Mouse (Mus musculus): ENCODE results near the gene Mtch1. TPM values are rescaled to one million over a fixed set of nuclear protein-coding genes. Genes with fewer than 3 reads are reported as not detected.
"Not testable (repeated sequence)": the region's sequence is repeated elsewhere in the genome, so short reads cannot be mapped to it uniquely, and the experiment has no call there.

Mtch1 gene
- total and polyA plus RNA-seq, 2 experiments from 2014 or later, result 504 to 595 TPM

- H3K27me3 ChIP-seq (ENCODE audit: insufficient read depth, low read length), result no peaks in the 10 kb centered on the region
- peak overlapping the region; percentile 56; the same call in 1 of the 2 replicates for H3K9ac ChIP-seq
- DNase-seq, result peak; percentile 59
- H3K36me3 ChIP-seq (ENCODE audit: insufficient read depth), result no peaks in the 10 kb centered on the region
- ATAC-seq, result peak; percentile 40
- peaks cover 23% of the 10 kb centered on the region for H3K4me1 ChIP-seq (ENCODE audit: insufficient read depth)
- TF ChIP-seq CTCF (IDR thresholded peaks at IDR 0.05; ENCODE audit: low read depth), result no peak
- WGBS, result 14% methylated on average over 5 of the region's 5 CpGs
- no peak overlapping the region for H3K4me3 ChIP-seq (ENCODE audit: low read depth, low read length)
- peak overlapping the region; percentile 91 for H3K27ac ChIP-seq (ENCODE audit: low read depth, low read length)
- H3K4me2 ChIP-seq (ENCODE audit: low read depth), result no peak overlapping the region
- no peaks in the 10 kb centered on the region for H3K9me3 ChIP-seq (ENCODE audit: low read length)
These were observed 7.7 kb upstream of the Mtch1 start for GRCm38 (mm10) chr17:29355461-29355840.

GRCm38 (mm10) chr17:29351056-29351455 is 3.3 kb upstream of the Mtch1 start:
- WGBS, result 58% methylated on average over 5 of the region's 5 CpGs
- H3K4me3 ChIP-seq (ENCODE audit: low read depth, low read length); H3K27me3 ChIP-seq (ENCODE audit: insufficient read depth, low read length); DNase-seq; H3K9me3 ChIP-seq (ENCODE audit: low read length); H3K27ac ChIP-seq (ENCODE audit: low read depth, low read length); ATAC-seq; H3K9ac ChIP-seq; H3K36me3 ChIP-seq (ENCODE audit: insufficient read depth); H3K4me2 ChIP-seq (ENCODE audit: low read depth): not testable (repeated sequence)
- peaks cover 15% of the 10 kb centered on the region for H3K4me1 ChIP-seq (ENCODE audit: insufficient read depth)

- peaks cover 6% of the 10 kb centered on the region; the same call in 1 of the 2 replicates for H3K4me1 ChIP-seq (ENCODE audit: insufficient read depth)
- H3K27me3 ChIP-seq (ENCODE audit: insufficient read depth, low read length), result no peaks in the 10 kb centered on the region
- ATAC-seq (no peak), DNase-seq (no peak)
- no peak overlapping the region for H3K9ac ChIP-seq
- no peak overlapping the region for H3K4me3 ChIP-seq (ENCODE audit: low read depth, low read length)
- no peak overlapping the region for H3K4me2 ChIP-seq (ENCODE audit: low read depth)
- 71% methylated on average over 2 of the region's 2 CpGs for WGBS
- H3K36me3 ChIP-seq (ENCODE audit: insufficient read depth), result no peaks in the 10 kb centered on the region
- no peak for TF ChIP-seq CTCF (IDR thresholded peaks at IDR 0.05; ENCODE audit: low read depth)
- no peaks in the 10 kb centered on the region for H3K9me3 ChIP-seq (ENCODE audit: low read length)
- no peak overlapping the region for H3K27ac ChIP-seq (ENCODE audit: low read depth, low read length)
These were observed 1.3 kb upstream of the Mtch1 start for GRCm38 (mm10) chr17:29348996-29349395.

- peak overlapping the region; percentile 60 for H3K4me2 ChIP-seq (ENCODE audit: low read depth)
- ATAC-seq (peak; percentile 52), DNase-seq (peak; percentile 66)
- no peaks in the 10 kb centered on the region for H3K27me3 ChIP-seq (ENCODE audit: insufficient read depth, low read length)
- H3K4me1 ChIP-seq (ENCODE audit: insufficient read depth), result peaks cover 6% of the 10 kb centered on the region; the same call in 1 of the 2 replicates
- no peak for TF ChIP-seq CTCF (IDR thresholded peaks at IDR 0.05; ENCODE audit: low read depth)
- peaks cover 7% of the 10 kb centered on the region; the same call in 1 of the 2 replicates for H3K36me3 ChIP-seq (ENCODE audit: insufficient read depth)
- no peaks in the 10 kb centered on the region for H3K9me3 ChIP-seq (ENCODE audit: low read length)
- H3K27ac ChIP-seq (ENCODE audit: low read depth, low read length), result peak overlapping the region; percentile 93
- WGBS, result under 1% methylated on average over 43 of the region's 45 CpGs
- peak overlapping the region; percentile 95 for H3K9ac ChIP-seq
- H3K4me3 ChIP-seq (ENCODE audit: low read depth, low read length), result peak overlapping the region; percentile 92
These were observed 549 bp downstream of the Mtch1 start for GRCm38 (mm10) chr17:29347126-29347644.

GRCm38 (mm10) chr17:29346496-29347125 is 1.1 kb downstream of the Mtch1 start:
- H3K9me3 ChIP-seq (ENCODE audit: low read length), result no peaks in the 10 kb centered on the region
- H3K27ac ChIP-seq (ENCODE audit: low read depth, low read length), result peak overlapping the region; percentile 93
- peaks cover 10% of the 10 kb centered on the region; the same call in 1 of the 2 replicates for H3K36me3 ChIP-seq (ENCODE audit: insufficient read depth)
- peak overlapping the region; percentile 60 for H3K4me2 ChIP-seq (ENCODE audit: low read depth)
- H3K27me3 ChIP-seq (ENCODE audit: insufficient read depth, low read length), result no peaks in the 10 kb centered on the region
- no peak for TF ChIP-seq CTCF (IDR thresholded peaks at IDR 0.05; ENCODE audit: low read depth)
- H3K4me1 ChIP-seq (ENCODE audit: insufficient read depth), result peaks cover 10% of the 10 kb centered on the region
- peak overlapping the region; percentile 95 for H3K9ac ChIP-seq
- DNase-seq (peak; percentile 84), ATAC-seq (peak; percentile 68)
- peak overlapping the region; percentile 92 for H3K4me3 ChIP-seq (ENCODE audit: low read depth, low read length)
- 3% methylated on average over 11 of the region's 11 CpGs for WGBS

- Histone ChIP-seq H3K27me3 (ENCODE audit: insufficient read depth, low read length) (no peaks in the 10 kb centered on the region), H3K9ac (peak overlapping the region; percentile 95; the same call in 1 of the 2 replicates), H3K9me3 (ENCODE audit: low read length) (no peaks in the 10 kb centered on the region), H3K27ac (ENCODE audit: low read depth, low read length) (peak overlapping the region; percentile 93), H3K4me2 (ENCODE audit: low read depth) (peak overlapping the region; percentile 60), H3K36me3 (ENCODE audit: insufficient read depth) (peaks cover 16% of the 10 kb centered on the region; the same call in 1 of the 2 replicates), H3K4me1 (ENCODE audit: insufficient read depth) (peaks cover 13% of the 10 kb centered on the region), H3K4me3 (ENCODE audit: low read depth, low read length) (peak overlapping the region; percentile 92; the same call in 1 of the 2 replicates)
- ATAC-seq, result no peak
- WGBS, result 87% methylated on average over 12 of the region's 12 CpGs
- TF ChIP-seq CTCF (IDR thresholded peaks at IDR 0.05; ENCODE audit: low read depth), result no peak
- no peak for DNase-seq
These were observed 2.5 kb downstream of the Mtch1 start for GRCm38 (mm10) chr17:29345272-29345671.

GRCm38 (mm10) chr17:29343241-29343640 is 4.5 kb downstream of the Mtch1 start:
- Histone ChIP-seq H3K4me3 (ENCODE audit: low read depth, low read length) (no peak overlapping the region), H3K4me2 (ENCODE audit: low read depth) (no peak overlapping the region), H3K27me3 (ENCODE audit: insufficient read depth, low read length) (no peaks in the 10 kb centered on the region), H3K9me3 (ENCODE audit: low read length) (no peaks in the 10 kb centered on the region), H3K9ac (no peak overlapping the region), H3K36me3 (ENCODE audit: insufficient read depth) (peaks cover 37% of the 10 kb centered on the region), H3K27ac (ENCODE audit: low read depth, low read length) (no peak overlapping the region), H3K4me1 (ENCODE audit: insufficient read depth) (peaks cover 11% of the 10 kb centered on the region)
- ATAC-seq, result no peak
- 85% methylated on average over 5 of the region's 5 CpGs for WGBS
- no peak for TF ChIP-seq CTCF (IDR thresholded peaks at IDR 0.05; ENCODE audit: low read depth)
- DNase-seq, result no peak

All from forebrain, postnatal 0 days (tissue).